Mouse (Mus musculus) lung, postnatal 0 days (tissue): ENCODE measurements at regions not wholly inside any gene's neighbourhood (a gene's known extent, or its start where the extent isn't known, plus 50 kb on each side); places are given as distances from the start of the nearest gene placed in this dataset. TPM values are rescaled to one million over a fixed set of nuclear protein-coding genes. Genes with fewer than 3 reads are reported as not detected.
"Not testable (repeated sequence)": the region's sequence is repeated elsewhere in the genome, so short reads cannot be mapped to it uniquely, and the experiment has no call there.

ENCODE experiments used
- ATAC-seq: fragments of 200-750 bp; cut with Nextera tagmentation; 2 replicates; pipeline ENCODE4 v1.8.0; 2017; ENCODE audit warnings: moderate library complexity
- DNase-seq: peaks from one replicate; pipeline ENCODE4 v3.0.0-alpha.2; 2016; ENCODE audit warnings: low spot score
- H3K27ac ChIP-seq: fragments of 300-500 bp; sonication (generic); 2 replicates; pipeline ENCODE4 v1.5.1; 2014; ENCODE audit warnings: antibody characterized with exemption, mild to moderate bottlenecking, low read length, mixed read lengths
- H3K27me3 ChIP-seq: fragments of 300-500 bp; sonication (generic); replicated peaks from 2 replicates; pipeline ENCODE4 v1.6.1; 2014; ENCODE audit warnings: low read length, mixed read lengths; ENCODE audit not compliant: insufficient read depth
- H3K36me3 ChIP-seq: fragments of 300-500 bp; sonication (generic); 2 replicates; pipeline ENCODE4 v1.6.1; 2014; ENCODE audit warnings: low read length, mixed read lengths; ENCODE audit not compliant: insufficient read depth
- H3K4me1 ChIP-seq: fragments of 300-500 bp; sonication (generic); 2 replicates; pipeline ENCODE4 v1.6.1; 2014; ENCODE audit warnings: antibody characterized with exemption, low read depth, low read length, mixed read lengths; ENCODE audit not compliant: insufficient read depth
- H3K4me2 ChIP-seq: fragments of 300-500 bp; sonication (generic); replicated peaks from 2 replicates; pipeline ENCODE4 v1.6.1; 2014; ENCODE audit warnings: low read depth, mild to moderate bottlenecking, low read length, moderate library complexity, mixed read lengths
- H3K4me3 ChIP-seq: fragments of 300-500 bp; sonication (generic); 2 replicates; pipeline ENCODE4 v1.5.1; 2014; ENCODE audit warnings: low read depth, low read length
- H3K9ac ChIP-seq: fragments of 300-500 bp; sonication (generic); replicated peaks from 2 replicates; pipeline ENCODE4 v1.6.1; 2014; ENCODE audit warnings: low read depth, mild to moderate bottlenecking
- H3K9me3 ChIP-seq: fragments of 300-500 bp; sonication (generic); 2 replicates; pipeline ENCODE4 v1.6.1; 2016; ENCODE audit warnings: low read length, mixed read lengths
- CTCF ChIP-seq: IDR thresholded peaks from 2 replicates; pipeline ENCODE4 v1.5.1; 2016; ENCODE audit warnings: antibody characterized with exemption, mild to moderate bottlenecking
- EP300 ChIP-seq: IDR thresholded peaks from 2 replicates; pipeline ENCODE4 v1.6.1; 2016; ENCODE audit warnings: antibody characterized with exemption, mild to moderate bottlenecking, control low read depth
- WGBS: fragments of 180-500 bp; shearing (Covaris S2); extraction: QIAGEN DNeasy Blood & Tissue Kit; methylation state at CpG from one replicate; pipeline ENCODE4 v1.1.7; 2014; 5-methylcytosine and 5-hydroxymethylcytosine counted together
- microRNA-seq: library from miRNA; unstranded; fragments of <30 nt; microRNA quantifications from one replicate; pipeline ENCODE4, GENCODE M21; 2016

- no peak overlapping the region for H3K9ac ChIP-seq
- H3K9me3 ChIP-seq: no peaks in the 10 kb centered on the region
- no peaks in the 10 kb centered on the region for H3K27me3 ChIP-seq
- H3K4me2 ChIP-seq: no peak overlapping the region
- no peak overlapping the region for H3K27ac ChIP-seq
- no peak for ATAC-seq
- no peaks in the 10 kb centered on the region for H3K36me3 ChIP-seq
- H3K4me3 ChIP-seq: no peak overlapping the region
- WGBS: 79% methylated on average over 6 of the region's 6 CpGs
- no peak for DNase-seq
- no peaks in the 10 kb centered on the region for H3K4me1 ChIP-seq
- TF ChIP-seq CTCF (no peak), EP300 (no peak)
Measured at GRCm38 (mm10) chr19:35247531-35247930, 325.4 kb downstream of the Kif20b start.

GRCm38 (mm10) chr19:35258634-35259033 lies 336.5 kb downstream of the Kif20b start:
- H3K4me1 ChIP-seq, H3K9me3 ChIP-seq, DNase-seq, H3K4me3 ChIP-seq, H3K27me3 ChIP-seq, H3K4me2 ChIP-seq, H3K36me3 ChIP-seq, H3K27ac ChIP-seq, ATAC-seq, H3K9ac ChIP-seq: not testable (repeated sequence)
- WGBS: 72% methylated on average over 3 of the region's 3 CpGs

- H3K4me2 ChIP-seq: no peak overlapping the region
- H3K9ac ChIP-seq: no peak overlapping the region
- no peak overlapping the region for H3K27ac ChIP-seq
- no peaks in the 10 kb centered on the region for H3K9me3 ChIP-seq
- H3K27me3 ChIP-seq: no peaks in the 10 kb centered on the region
- no peaks in the 10 kb centered on the region for H3K4me1 ChIP-seq
- ATAC-seq (no peak), DNase-seq (no peak)
- no peak overlapping the region for H3K4me3 ChIP-seq
- no peaks in the 10 kb centered on the region for H3K36me3 ChIP-seq
- TF ChIP-seq CTCF: no peak
- TF ChIP-seq EP300: no peak
Measured at GRCm38 (mm10) chr19:35263101-35263500, 340.9 kb downstream of the Kif20b start.

- ATAC-seq: no peak
- Histone ChIP-seq H3K4me2 (no peak overlapping the region), H3K9me3 (no peaks in the 10 kb centered on the region), H3K4me1 (no peaks in the 10 kb centered on the region), H3K27me3 (no peaks in the 10 kb centered on the region), H3K27ac (no peak overlapping the region), H3K4me3 (no peak overlapping the region), H3K36me3 (no peaks in the 10 kb centered on the region), H3K9ac (no peak overlapping the region)
- WGBS: 59% methylated on average over 2 of the region's 2 CpGs
- DNase-seq: no peak
- TF ChIP-seq CTCF: no peak
- TF ChIP-seq EP300: no peak
Measured at GRCm38 (mm10) chr19:35278395-35278794, 356.2 kb downstream of the Kif20b start.

- Histone ChIP-seq H3K4me3 (no peak overlapping the region), H3K36me3 (no peaks in the 10 kb centered on the region), H3K27me3 (no peaks in the 10 kb centered on the region), H3K9me3 (no peaks in the 10 kb centered on the region), H3K4me1 (no peaks in the 10 kb centered on the region), H3K4me2 (no peak overlapping the region), H3K27ac (no peak overlapping the region), H3K9ac (no peak overlapping the region)
- WGBS: 68% methylated on average over 4 of the region's 4 CpGs
- DNase-seq: no peak
- no peak for TF ChIP-seq CTCF
- TF ChIP-seq EP300: no peak
- ATAC-seq: no peak
Measured at GRCm38 (mm10) chr19:35282775-35283447, 360.8 kb downstream of the Kif20b start.

GRCm38 (mm10) chr19:35298846-35299245 lies 376.7 kb downstream of the Kif20b start:
- no peak overlapping the region for H3K9ac ChIP-seq
- ATAC-seq (no peak), DNase-seq (no peak)
- H3K9me3 ChIP-seq: no peaks in the 10 kb centered on the region
- H3K27me3 ChIP-seq: no peaks in the 10 kb centered on the region
- H3K4me3 ChIP-seq: no peak overlapping the region
- no peak for TF ChIP-seq EP300
- TF ChIP-seq CTCF: no peak
- H3K27ac ChIP-seq: no peak overlapping the region
- no peaks in the 10 kb centered on the region for H3K36me3 ChIP-seq
- WGBS: 59% methylated on average over 2 of the region's 2 CpGs
- H3K4me2 ChIP-seq: no peak overlapping the region
- H3K4me1 ChIP-seq: no peaks in the 10 kb centered on the region

GRCm38 (mm10) chr19:35302723-35303270 lies 380.6 kb downstream of the Kif20b start:
- Histone ChIP-seq H3K36me3 (no peaks in the 10 kb centered on the region), H3K4me3 (no peak overlapping the region), H3K9ac (no peak overlapping the region), H3K9me3 (no peaks in the 10 kb centered on the region), H3K27me3 (no peaks in the 10 kb centered on the region), H3K4me1 (no peaks in the 10 kb centered on the region), H3K4me2 (no peak overlapping the region), H3K27ac (no peak overlapping the region)
- TF ChIP-seq EP300 (no peak), CTCF (no peak)
- ATAC-seq (no peak), DNase-seq (no peak)
- WGBS: 76% methylated on average over 3 of the region's 3 CpGs

Small RNA genes in the stretch of these regions (microRNA-seq; reads per million reads assigned to microRNA genes)
- gene Gm23075: not detected
